Mouse (Mus musculus) left cerebral cortex, postnatal 4 days (tissue): Measurements from ENCODE around the gene Hapln4. TPM values are rescaled to one million over a fixed set of nuclear protein-coding genes. Genes with fewer than 3 reads are reported as not detected.

Source experiments
- DNase-seq: peaks from one replicate; pipeline ENCODE4 v3.0.0-alpha.2; 2022
- intact Hi-C: fragments of 180-260 bp; cut with DNase I; formaldehyde crosslinking; loops from one replicate; pipeline ENCODE4 v1.15.1; 2025
- total RNA-seq, 2 experiments: library from RNA; stranded (reverse); gene quantifications; 2 replicates each; pipeline ENCODE4 v1.2.3; 2021

Gene Hapln4
- total RNA-seq, 2 experiments from 2014 or later, result 1.4 to 1.5 TPM

GRCm38 (mm10) chr8:70092786-70093185 lies 9.5 kb downstream of the Hapln4 start:
- DNase-seq, result no peak
- intact Hi-C loops, result no loop called here

GRCm38 (mm10) chr8:70099276-70099675 lies 16.0 kb downstream of the Hapln4 start:
- no peak for DNase-seq
- intact Hi-C loops, result no loop called here

- DNase-seq, result no peak
- intact Hi-C loops, result no loop called here
Observed at GRCm38 (mm10) chr8:70100241-70100640, 17.0 kb downstream of the Hapln4 start.

- intact Hi-C loops, result no loop called here
- peak; percentile 50 for DNase-seq
Observed at GRCm38 (mm10) chr8:70104506-70104905, 21.2 kb downstream of the Hapln4 start.

- intact Hi-C loops, result no loop called here
- no peak for DNase-seq
Observed at GRCm38 (mm10) chr8:70104922-70105321, 21.7 kb downstream of the Hapln4 start.

DNA sequence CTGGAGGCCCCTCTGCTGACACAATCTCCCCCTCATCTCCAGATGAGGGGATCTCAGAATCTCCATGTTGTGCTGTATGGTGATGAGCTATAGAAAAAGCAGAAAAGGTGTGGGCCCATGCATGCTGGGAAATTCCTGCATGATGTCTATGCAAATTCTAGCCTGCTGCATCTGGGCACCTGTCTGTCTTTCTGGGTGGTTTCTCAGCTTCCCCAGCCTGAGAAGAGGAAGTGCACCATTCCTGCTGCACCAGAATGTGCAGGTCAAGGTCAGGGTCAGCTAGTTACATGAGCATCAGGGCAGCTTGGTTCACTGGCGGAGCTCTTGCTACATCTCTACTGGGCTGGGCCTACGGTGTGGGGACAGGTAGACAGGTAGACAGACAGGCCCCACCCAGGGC lies 27.2 kb downstream of the Hapln4 start:
- intact Hi-C loops, result no loop called here
- DNase-seq, result no peak

GRCm38 (mm10) chr8:70111192-70111795 lies 28.0 kb downstream of the Hapln4 start:
- DNase-seq, result no peak
- intact Hi-C loops, result no loop called here

GRCm38 (mm10) chr8:70112401-70113016 lies 29.3 kb downstream of the Hapln4 start:
- intact Hi-C loops, result no loop called here

DNA sequence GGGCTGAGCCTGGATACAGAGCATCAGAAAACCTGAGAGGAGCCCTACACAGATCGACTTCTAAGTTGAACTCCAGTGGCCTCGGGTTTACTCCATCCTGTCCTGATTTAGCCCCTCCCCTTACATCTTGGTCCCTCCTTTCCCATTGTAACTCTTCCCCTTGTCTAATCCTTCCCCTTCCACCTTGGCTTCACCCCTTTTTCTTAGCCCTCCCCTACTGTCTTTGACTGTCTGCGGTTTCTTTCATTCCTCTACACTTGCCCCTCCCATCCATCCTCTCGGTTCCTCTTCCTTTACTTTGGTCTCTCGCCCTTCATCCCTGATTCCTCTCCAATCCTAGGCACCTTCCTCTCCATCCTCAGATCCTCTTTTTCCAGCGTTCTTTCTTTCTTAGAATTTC lies 31.2 kb downstream of the Hapln4 start:
- no peak for DNase-seq
- intact Hi-C loops, result no loop called here

More at GRCm38 (mm10) chr8:70112401-70113016, 29.3 kb downstream of the Hapln4 start:
- no peak for DNase-seq

GRCm38 (mm10) chr8:70114892-70115291 lies 31.6 kb downstream of the Hapln4 start:
- peak; percentile 36 for DNase-seq
- intact Hi-C loops, result no loop called here

DNA sequence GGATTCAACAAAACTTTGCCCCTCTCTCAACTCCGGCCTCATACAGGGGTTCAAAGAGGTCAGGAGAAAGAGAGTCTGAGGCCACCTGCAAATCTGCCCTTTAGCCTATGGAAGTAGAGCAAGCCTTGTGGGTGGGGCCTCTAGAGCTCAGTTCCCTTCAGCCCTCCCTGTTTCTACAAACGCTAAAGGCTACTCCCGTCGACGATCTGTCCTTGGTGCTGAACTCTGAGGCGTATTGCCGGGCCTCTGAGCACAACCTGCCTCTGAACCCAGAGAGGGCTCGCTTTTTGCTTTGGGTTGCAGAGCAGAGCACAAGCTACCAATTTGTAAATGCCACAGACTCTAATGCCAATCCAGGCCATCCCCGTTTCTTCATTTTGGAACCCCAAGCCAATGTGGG lies 34.4 kb downstream of the Hapln4 start:
- intact Hi-C loops, result no loop called here
- DNase-seq, result no peak

DNA sequence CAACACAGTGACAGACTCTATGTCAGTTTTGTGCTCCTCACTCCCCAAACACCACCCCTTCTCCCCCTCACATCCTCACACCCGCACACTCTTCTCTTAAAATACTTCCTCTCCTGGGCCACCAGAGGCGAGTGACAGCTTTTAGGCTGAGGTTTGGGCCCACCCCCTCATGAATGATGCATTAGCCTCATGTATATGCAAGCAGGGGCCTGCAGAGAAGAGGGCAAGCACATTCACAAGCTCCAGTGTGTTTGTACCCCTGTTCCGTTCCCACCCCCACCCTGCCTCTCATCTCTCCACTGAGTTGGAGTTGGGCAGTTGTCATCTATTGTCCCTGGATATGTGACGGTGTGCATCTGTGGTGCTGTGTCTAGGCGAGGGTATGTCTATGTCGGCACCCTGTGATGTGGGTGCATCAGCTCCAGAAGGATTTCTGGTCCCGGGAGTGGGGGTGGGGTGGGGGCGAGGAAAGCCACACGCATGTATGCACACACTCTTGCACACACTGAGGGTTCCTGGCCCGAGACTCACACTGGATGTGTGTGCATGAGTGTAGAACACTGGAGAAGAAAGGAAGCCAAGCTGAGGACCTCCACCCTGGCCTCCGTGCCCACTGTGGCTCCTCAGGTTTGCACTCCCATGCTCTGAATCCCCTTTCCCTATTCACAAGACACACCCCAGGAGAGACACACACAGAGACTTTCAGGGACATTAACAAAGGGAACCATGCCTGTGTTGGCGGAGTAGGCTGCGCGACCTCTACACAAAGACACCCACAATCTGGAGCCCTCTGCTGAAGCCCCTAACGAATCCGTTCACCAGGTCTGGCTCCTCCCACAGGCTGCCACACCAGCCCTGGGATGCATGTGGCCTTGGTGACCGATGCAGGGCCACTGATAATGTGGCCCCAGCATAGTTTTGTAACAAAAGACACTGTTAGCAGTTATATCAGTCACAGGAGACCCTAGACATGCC lies 35.8 kb downstream of the Hapln4 start:
- DNase-seq, result peak; percentile 59
- intact Hi-C loops, result no loop called here

DNA sequence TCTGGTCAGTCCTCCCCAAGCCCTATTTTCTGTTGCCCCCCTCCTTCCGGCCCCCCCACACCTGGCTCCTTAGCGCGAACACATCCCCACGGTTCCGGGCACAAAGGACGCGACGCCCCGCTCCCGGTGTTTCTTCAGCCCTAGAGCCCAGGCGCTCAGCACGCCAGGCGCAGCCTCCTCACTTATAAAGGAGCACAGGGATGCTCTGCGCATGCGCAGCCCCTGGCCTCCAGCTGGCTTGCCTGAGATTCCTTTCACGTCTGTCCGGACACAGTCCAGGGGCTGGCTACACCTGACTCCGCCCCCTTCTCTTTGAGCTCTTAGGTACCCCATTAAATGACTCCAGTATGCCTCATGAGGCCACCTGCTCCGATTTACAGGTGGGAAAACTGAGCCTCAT lies 37.4 kb downstream of the Hapln4 start, which contains the start of gene Ncan:
Gene Ncan, minus strand, starts transcription at position 207 of the 400 bp plus-strand sequence.
- peak; percentile 91 for DNase-seq
- intact Hi-C loops, result no loop called here

DNA sequence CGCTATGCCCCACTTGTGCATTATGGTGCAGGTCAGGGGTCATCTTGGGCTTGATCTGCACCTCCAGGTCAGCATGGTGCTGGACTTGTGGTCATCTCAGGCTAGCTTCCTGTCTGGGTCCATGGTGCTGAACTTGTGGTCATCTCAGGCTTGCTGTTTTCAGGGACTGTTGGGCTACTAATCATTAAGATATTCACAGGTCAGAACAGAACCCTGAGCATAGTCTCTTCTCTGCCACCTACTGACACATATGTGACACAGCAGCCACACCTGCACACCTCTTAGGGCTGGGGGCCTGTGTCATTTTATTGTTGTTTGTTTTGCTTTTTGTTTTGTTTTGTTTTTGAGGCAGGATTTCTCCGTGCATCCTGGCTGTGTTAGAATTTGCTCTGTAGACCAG lies 39.6 kb downstream of the Hapln4 start:
- intact Hi-C loops, result no loop called here
- DNase-seq, result no peak

DNA sequence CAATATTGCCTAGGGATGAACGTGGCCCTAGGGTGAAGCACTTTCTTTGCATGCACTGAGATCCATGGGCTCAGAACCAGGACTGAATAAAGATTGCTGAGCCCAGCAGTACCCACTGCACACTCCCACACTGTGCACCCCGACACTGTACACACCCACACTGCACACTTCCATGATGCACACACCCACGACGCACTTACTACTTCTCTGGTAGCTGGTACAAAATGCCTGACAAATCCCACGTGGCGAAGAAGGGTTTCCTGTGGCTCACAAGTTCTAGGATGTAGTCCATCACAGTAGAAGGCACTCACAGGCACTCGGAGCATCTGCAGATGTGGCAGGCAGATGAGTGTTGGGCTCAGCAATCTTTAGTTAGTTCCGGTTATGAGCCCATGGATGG lies 41.7 kb downstream of the Hapln4 start:
- intact Hi-C loops, result no loop called here

GRCm38 (mm10) chr8:70128435-70128834 lies 45.2 kb downstream of the Hapln4 start:
- peak; percentile 72 for DNase-seq
- intact Hi-C loops, result no loop called here

More for the DNA sequence above, 41.7 kb downstream of the Hapln4 start:
- DNase-seq, result no peak

GRCm38 (mm10) chr8:70129309-70129952 lies 46.2 kb downstream of the Hapln4 start:
- intact Hi-C loops, result no loop called here

GRCm38 (mm10) chr8:70130066-70130465 lies 46.8 kb downstream of the Hapln4 start:
- DNase-seq, result no peak
- intact Hi-C loops, result no loop called here

More at GRCm38 (mm10) chr8:70129309-70129952, 46.2 kb downstream of the Hapln4 start:
- peak; percentile 74 for DNase-seq

DNA sequence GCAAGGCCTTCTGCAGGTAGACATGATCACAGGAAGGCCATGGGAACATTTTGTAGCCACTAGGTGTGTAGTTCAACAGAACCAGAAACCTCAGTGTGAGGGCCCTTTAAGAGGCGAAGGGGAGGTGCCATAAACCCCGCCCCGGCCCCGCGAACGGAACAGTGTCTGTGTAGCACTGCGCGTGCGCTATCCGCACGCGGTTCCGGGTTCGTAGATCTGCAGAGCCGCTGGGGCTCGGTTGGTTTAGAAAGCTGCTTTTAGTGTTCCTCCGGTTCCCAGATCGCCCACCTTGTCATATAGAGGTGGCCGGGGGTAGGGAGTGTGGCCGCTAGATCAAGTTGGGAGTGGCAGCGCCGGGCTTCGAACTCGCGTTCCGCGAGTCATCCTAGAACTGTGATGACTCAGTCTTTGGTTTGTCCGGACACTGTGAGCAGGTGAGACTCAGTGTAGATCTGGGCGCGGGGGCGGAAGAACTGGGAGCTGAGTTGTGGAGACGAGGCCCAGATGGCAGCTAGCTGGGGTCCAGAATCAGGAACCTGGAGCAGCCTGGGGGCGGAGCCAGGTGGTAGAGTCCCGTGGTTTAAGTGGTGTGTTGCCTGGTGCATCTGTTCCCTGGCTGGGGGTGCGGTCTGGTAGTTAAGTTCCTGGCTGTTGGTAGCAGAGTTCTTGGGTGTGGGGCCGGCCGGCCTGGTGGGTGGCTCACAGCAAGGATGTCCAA lies 48.1 kb downstream of the Hapln4 start, which contains the start of gene Nr2c2ap:
Gene Nr2c2ap, plus strand, starts transcription at position 168 of the 718 bp plus-strand sequence.
- intact Hi-C loops, result no loop called here
- DNase-seq, result peak; percentile 85

GRCm38 (mm10) chr8:70134086-70134485 lies 50.8 kb downstream of the Hapln4 start:
- DNase-seq, result no peak
- intact Hi-C loops, result no loop called here
